Mouse (Mus musculus) heart, postnatal 25 days (tissue): Measurements from ENCODE around the gene Npas3. TPM values are rescaled to one million over a fixed set of nuclear protein-coding genes. Genes with fewer than 3 reads are reported as not detected.

Experiments used
- DNase-seq: peaks from one replicate; pipeline ENCODE4 v3.0.0; 2022; ENCODE audit warnings: low spot score
- intact Hi-C: fragments of 180-260 bp; cut with DNase I; formaldehyde crosslinking; loops from one replicate; pipeline ENCODE4 v1.15.1; 2025
- total RNA-seq, 2 experiments: library from RNA; stranded (reverse); gene quantifications; 2 replicates each; pipeline ENCODE4 v1.2.3; 2021

Npas3 gene
- total RNA-seq, 2 experiments from 2014 or later: 0.18 to 1.5 TPM

DNA sequence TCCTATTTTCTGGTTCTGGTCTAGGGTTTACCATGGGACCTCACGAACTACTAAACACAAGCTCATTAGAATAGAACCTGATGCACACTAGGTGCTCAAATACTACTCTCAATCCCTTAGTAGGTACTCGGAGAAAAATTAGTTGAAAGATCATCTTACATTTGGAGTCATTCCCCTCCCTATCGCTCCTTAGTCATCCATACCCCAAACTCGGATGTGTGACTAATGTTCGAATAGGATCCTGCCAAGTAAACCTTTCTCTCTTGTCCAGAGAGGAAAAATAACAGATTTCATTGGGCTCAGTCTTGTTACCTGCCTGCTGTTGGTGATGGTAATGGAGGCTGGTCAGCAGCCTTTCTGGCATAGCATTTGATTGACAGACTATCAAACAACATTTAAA lies 117.3 kb downstream of the Npas3 start:
- intact Hi-C loops: no loop called here
- no peak for DNase-seq

DNA sequence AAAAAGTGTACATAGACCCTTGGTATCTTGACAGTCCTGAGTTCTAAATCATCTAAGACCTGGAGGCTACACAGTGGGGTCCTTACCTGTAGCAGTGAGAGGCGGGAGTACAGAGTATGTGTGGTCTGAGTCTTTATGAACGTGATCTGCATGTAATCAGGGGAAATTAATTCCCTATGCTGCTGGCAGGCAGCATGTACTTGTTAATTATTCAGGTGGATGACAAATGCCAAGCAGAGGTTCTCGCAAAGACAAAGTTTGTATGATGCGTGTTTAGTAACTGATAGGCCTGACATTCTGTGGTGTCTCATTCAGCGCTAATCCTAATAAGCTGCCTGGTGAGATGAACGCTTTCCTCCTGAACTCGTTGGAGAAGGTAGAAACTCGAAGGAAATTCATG lies 136.4 kb downstream of the Npas3 start:
- no peak for DNase-seq
- intact Hi-C loops: no loop called here

DNA sequence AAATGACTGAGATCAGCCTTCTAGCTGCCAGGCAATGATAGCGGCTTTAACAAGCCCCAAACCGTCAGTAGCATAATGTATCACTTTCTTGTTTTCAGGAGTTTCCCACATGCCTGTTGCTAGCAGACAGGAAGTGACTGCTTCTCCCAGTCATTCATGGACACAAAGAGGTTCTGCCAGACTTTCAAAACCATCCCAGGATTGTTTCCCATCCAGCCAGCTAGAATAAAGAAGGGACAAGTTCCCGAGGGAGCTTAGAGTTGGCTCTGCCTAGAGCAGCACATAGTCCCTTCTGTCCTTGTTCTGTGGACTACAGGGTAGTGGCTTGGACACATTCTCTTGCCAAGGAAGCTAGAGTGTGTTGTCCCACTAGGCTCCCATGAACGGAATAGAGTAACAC lies 157.4 kb downstream of the Npas3 start:
- intact Hi-C loops: no loop called here
- DNase-seq: no peak

DNA sequence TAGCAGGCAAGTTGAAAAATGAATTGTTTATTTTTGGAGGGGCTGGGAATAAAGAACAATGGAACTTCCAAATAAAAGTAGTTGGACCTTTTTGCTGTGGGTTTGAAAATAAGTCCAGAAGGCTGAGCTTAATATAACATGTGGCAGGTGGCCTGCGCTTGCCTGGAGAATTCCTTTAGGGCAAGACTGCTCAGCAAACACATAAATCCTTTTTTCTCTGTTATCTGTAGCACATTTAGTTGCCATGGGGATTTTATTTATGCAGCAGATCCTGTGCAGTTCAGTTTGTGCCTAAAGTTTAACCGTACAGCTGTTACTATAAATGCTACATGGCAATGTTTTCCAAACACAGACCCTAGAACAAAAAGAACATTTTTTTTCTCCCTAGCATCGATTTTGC lies 159.3 kb downstream of the Npas3 start:
- DNase-seq: no peak
- intact Hi-C loops: no loop called here

DNA sequence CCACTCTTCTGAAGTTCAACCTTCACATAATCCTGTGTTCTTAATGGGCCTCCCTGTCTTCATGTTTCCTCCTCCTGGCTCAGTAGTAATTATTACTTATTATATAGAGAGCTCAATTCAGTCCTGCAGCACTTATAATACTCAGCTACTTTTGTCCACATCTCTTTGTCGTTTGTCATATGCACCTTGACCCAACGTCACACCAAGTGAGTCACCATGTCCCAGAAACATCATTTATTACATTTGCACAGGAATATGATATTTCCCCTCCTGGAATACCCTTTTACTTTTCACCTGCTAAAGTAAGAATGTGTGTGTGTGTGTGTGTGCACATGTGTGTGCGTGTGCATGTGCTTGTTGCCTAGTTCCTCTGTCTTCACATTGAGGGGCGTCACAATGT lies 161.2 kb downstream of the Npas3 start:
- no peak for DNase-seq
- intact Hi-C loops: no loop called here

DNA sequence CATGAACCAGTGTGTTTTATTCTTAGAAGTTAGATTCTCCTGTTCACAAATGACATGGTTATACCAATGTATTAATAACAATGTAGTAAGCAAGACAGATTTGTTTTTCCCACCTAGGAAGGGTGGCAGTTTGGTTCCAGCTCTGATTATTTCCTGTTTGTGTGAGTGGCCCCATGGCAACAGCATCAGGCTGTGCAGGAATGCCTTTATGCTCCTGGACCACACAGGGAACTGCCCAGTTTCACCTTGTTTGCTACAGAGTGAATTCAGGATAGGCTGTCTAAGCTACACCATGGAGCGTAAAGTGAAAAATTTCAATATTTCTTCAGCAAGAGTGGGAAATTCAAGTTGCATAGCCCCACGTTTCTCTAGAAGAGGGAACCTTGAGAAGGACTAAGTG lies 162.2 kb downstream of the Npas3 start:
- intact Hi-C loops: no loop called here
- no peak for DNase-seq

DNA sequence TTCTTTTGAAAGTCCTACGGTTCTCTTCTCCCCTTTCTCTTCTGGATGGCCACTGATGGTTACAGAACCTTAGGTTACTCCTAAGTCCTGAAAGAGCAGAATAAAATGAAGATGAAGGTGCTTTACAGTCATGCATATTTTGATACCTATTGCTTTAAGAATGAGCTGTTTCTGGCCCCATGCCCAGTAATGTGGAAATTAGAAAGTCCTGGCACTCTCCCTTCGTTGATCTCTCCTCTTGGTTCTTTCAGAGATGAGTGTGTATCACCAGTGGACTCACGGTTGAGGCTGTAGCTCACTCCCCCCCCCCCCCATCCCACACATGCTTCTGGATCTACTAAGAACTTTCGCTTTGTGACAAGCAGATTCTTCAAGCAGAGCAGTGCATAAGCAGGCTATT lies 167.6 kb downstream of the Npas3 start:
- no peak for DNase-seq
- intact Hi-C loops: no loop called here

DNA sequence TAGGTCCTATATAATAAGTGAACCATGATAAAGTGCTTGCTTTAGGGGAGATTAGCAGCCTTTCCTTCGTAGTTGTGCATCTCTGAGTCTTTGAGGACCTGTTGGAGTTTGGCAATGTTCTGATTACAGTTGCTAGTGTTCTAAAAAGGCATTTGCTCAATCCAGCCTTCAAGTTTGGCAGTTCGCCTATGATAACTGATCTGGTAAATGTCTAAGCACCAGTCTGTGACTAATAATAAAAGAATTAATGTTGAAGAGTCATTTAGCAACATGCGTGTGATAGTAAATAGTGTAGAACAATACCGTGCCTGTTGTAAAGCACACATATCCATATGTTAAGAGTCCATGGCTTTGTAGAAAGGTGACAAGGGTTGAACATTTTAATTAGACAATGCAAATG lies 173.2 kb downstream of the Npas3 start:
- intact Hi-C loops: no loop called here
- DNase-seq: no peak

DNA sequence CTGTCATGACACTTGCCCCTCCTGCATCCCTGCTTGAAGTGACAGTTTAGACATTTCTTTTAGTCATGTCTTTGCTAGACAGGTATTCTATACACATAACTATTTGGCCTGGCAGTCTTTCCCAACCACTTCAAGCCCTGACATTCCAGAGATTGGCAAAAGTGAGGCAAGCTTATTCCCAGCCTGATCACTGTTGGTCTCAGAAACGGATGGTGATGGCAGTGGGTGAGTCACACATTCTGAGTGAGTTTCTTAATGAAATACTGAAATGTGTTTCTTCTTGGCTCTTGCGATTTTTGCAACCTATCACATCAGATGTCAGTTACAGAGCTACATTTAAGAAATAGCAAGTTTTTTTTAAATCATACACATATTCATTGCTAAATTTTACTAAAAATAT lies 175.2 kb downstream of the Npas3 start:
- intact Hi-C loops: no loop called here
- no peak for DNase-seq

DNA sequence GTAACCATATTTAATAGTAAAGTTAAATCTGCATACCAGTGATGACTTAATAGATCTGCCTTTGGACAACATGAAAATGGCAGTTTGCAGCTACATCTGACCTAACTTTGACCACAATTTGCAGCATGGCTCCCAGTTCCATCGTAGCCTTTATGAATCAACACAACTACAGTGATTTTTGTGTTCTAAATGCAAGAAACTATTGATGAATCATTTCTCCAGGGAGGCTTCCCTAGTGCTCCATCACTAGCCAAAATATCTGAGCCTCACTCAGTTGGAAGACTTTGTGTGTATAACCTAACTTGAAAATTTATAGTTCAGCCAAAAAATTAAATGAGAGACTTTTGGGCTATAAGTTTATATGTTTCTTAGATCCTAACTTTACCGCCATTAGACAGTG lies 177.5 kb downstream of the Npas3 start:
- no peak for DNase-seq

DNA sequence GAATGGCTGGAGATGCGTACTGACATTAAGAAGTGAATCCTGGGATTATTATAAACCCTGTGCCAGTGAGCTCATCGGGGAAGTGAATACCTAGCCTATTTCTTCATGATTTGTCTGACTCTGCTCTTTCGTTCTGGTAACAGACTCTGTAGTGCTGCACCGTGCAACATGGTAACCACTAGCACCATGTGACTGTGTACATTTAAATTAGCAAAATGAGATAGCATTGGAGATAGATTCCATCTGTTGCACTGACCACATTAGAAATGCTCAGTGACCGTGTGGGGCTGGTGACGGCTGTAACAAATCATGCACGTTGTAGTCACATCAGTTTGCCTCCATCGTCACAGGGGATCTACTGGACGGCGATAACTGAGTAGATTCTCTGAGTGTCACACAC lies 178.7 kb downstream of the Npas3 start:
- intact Hi-C loops: no loop called here

More for the DNA sequence above, 177.5 kb downstream of the Npas3 start:
- intact Hi-C loops: no loop called here

DNA sequence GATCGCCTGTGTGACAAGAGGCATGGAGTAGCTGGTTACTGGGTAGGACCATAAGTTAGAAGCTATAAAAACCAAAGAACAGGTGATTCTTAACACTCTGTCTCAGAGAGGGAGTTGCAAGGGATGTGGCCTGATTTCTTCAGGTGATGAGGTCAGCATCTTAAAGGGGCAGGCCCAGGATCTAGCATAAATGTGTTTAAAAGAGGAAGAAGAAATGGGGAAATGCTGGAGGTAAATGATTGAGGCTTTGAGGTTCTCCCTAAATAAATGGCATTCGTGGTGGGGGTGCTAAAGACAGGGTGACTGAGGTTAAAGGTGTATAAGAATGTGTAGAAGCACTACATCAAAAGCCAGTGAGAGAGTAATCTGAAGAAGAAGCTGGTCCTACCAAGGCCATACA lies 193.6 kb downstream of the Npas3 start:
- intact Hi-C loops: no loop called here

More for the DNA sequence above, 178.7 kb downstream of the Npas3 start:
- DNase-seq: no peak

DNA sequence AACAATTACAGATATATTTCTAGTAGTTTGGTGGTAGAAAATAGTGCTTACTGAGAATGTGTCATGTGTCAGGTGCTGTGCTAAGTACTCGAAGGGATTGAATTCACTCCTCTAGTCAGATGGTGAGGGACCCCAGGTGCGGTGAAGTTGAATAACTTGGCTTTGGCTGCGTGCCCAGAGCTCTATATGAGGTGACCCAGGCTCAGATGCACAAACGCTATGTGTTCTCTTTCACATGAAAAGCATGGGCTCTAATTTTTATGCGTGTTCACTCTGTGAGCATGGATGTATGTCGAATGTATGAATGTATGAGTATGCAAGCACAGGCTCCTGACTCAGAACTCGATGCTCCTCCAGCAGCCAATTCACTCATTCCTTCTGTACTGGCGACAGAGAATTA lies 199.0 kb downstream of the Npas3 start:
- no peak for DNase-seq
- intact Hi-C loops: no loop called here

More for the DNA sequence above, 193.6 kb downstream of the Npas3 start:
- no peak for DNase-seq

DNA sequence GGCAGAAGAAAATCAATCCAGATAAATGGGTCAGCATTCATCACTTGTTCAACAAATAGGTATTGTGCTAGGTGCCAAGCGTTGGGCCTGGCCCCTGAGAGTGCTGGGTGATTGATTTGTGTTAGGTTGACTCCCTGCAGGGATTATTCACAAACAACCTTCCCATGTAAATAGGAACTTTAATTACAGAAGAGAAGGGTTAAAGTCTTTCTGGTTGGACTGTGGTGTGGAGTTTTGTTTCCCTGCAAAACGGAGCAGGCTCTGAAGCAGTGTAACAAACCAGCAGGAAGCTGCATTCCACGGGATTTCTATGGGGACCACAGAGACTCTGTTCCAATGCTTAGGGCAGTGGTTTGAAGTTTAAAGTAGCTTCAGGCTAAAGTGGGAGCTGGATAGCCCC lies 199.6 kb downstream of the Npas3 start:
- no peak for DNase-seq
- intact Hi-C loops: no loop called here

DNA sequence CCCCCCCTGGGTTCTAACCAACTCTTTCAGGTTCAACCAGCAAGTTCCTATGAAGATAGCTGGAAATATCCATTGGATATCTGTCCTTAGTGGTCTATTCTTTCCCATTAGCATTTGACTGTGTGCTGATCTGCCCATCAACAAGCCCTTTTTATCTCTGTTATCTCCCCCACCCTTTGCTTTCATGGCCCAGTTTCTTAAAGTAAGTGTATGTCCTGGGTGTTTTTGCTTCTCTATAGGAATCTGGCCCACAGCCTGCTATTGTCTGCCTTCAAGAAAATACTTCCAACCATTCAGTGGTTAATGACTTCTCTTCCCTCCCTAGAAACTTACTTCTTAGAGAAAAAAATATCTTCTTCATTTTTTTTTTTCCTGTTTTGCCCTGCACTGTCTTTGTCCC lies 219.1 kb downstream of the Npas3 start:
- intact Hi-C loops: no loop called here
- no peak for DNase-seq

DNA sequence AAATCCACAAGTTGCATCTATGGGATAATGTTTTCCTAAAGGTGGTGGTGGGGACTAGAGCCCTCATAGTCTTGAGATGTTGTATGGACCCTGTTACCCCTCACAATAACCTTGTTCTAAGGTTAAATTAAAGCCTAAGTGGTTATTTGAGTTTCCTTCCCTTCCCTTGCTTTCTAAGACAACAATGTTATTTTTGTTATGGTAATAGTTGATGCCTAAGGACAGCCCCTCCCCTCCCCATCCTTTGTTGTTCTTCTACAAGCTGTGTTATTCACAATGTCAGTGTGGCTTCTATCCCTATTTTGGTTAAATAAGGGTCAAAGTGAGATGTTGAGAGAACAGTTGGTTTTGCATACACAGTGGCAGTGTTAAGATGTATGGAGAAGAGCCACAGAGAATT lies 226.0 kb downstream of the Npas3 start:
- no peak for DNase-seq
- intact Hi-C loops: no loop called here

DNA sequence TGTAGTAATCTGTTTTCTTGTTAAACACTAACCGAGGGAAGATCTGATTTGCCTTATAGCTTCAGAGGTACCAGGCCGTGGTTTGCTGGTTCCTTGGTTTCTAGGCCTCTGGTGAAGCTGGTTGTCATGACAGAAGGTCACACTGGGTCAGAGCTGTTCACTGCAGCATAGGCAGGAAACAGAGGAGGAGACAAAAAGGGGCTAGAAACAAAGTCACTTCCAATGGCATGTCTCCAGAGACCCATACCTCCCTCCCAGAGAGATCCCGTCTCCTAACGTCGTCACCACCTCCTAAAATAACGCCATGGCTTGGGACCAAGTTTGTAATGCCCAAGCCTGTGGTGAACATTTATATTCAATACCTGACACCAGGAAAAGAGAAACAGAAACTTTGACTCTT lies 236.4 kb downstream of the Npas3 start:
- intact Hi-C loops: no loop called here
- DNase-seq: no peak

DNA sequence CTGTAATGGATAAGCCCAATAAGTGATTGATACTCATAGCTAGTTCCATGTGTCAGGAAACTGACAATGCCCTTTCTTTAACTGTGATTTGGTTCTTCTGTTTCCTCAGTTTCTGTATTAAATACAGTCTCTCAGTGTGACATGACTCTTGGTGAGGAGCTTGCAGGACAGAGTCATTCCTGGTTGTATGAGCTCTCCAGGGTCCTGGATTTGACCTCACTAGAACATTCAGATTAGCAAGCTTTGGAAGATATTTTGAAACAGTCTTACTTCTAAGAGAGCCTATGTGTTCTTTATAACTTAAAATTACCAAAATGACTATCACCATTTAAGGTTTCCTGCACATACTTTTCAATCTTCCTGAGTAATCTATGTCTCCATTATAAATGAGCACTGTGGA lies 247.9 kb downstream of the Npas3 start:
- no peak for DNase-seq
- intact Hi-C loops: no loop called here

DNA sequence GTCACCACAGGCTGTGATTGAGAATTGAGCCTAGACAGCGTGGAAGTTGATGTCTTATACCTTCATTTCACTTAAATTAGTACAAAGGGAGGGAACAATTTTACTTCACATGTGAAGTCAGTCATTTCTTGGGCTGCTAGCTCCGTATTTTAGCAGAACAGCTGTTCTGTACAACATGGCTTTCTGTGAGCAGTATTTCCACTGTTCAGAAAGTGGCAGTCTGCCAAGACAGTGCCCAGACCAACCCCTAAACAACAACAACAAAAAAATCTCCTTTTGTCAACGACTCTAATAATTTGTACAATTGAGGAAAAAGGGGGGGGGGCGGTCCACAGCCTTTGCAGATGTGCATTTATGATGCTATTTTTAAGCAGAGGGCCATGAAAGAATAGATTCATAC lies 266.4 kb downstream of the Npas3 start:
- intact Hi-C loops: no loop called here
- no peak for DNase-seq

DNA sequence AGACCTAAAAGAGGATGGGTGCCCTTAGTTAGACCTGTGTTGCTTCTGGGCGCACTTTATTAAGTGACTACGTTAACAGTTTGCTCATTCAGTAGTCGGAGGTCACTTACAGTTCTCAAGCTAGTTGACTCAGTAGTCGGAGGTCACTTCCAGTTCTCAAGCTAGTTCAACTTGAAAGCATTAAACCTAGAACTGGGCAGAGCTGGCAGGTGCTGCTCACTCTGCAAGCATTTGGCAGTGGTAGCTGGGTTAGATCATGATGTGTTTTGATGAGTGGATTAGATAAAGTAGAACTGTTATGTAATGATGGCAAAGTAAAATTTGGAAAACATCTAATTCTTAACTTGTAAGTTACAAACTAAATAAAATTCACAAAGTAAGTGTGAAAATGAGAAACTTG lies 271.1 kb downstream of the Npas3 start:
- intact Hi-C loops: no loop called here
- no peak for DNase-seq

DNA sequence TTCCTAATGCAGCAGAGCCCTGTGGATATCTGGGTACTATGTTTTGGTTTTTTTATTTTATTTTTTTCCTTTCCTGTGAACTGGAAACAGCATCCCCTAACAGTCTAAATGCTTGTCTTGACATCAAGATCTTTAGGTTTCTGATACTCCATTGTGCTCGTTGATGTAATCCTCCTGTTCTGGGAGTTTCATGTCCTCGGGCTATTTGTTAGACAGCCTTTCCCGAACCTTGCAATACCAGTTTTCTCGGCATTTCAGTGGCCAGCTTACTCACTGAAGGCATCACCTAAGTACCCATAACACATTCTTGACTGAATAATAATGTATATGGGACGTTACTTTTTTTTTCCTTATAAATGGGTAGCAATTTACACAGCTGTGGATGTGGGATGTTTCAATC lies 274.2 kb downstream of the Npas3 start:
- DNase-seq: no peak
- intact Hi-C loops: no loop called here

DNA sequence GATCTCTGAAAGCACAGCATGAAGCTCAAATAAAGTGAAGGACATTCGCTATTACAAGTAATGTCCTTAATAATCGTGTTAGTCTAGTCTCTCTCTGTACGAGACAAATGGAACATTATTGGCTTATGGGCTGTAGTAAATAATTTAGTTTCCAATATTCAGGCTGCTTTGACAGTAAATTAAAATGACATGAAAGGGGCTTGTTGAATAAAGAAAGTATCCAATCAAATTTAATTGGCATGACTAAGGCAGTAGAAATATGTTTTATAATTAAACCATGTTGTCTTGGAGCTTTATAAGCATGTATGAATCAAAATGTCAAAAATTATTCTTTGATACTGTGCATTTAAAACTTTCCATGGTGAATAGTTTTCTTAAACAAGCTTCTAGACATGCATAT lies 278.6 kb downstream of the Npas3 start:
- intact Hi-C loops: no loop called here
- no peak for DNase-seq

DNA sequence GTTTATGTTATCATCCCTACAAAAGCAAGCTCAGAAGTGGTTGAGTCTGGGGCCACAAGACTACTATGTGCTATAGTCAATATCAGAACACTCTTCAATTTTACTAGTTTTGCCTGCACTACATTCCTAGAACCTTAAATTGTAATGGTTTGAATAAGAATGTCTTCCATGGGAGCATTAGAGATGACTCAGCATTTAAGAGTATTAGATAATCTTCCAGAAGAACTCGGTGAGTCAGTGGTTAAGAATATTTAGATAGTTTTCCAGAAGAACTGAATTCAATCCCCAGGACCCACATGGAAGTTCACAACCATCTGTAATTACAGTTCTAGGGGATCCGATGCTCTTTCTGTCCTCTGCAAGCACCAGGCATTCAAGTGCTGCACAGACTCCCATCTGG lies 280.9 kb downstream of the Npas3 start:
- intact Hi-C loops: no loop called here

More for the DNA sequence above, 280.9 kb downstream of the Npas3 start:
- no peak for DNase-seq
